In the genomic region with DNA sequence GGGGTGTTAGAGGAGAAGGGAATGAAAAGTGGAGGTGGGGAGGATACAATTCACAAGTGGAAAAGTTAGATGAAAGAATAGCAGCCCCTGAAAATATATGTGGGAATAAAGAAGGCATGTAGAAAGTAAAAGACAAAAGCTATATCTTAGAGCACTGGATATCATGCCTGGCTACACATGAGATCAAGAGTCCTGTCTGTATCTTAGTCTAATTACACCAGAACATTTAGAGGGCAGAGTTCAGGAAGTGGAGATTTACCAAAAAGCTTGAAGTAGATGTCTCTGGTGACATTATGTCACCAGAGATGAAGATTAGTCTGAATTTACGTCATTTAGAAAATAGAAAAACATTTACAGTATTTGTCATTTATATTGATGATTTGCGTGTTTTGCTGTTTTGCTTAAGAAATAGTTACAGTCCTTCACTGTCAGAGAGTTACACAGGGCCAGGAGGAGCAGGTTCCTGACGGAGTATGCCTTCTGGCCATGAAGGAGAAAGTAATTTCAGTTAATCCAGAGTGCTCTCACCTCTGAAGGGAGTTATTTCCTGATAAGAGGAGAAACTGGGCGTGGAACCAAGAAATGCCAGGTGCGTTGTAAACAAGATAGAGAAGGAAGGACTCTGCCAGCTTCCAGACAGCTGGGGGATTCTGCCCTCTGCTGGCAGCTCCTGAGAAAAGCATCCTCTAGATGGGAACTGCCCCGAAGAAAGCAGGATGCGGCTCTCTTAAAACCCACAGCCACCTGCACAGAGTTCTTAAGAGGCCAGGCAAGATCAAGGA, we compare ENCODE assay signal across 8 mouse cellular contexts.
A peak's percentile ranks its signal among the peaks of the same experiment; 100 is the strongest.
DNase-seq lines count a peak whose midpoint lies in the region; TF ChIP-seq lines count a peak whose summit lies in the region.

No protein-coding gene starts in this region.

- no peaks in the 10 kb centered on the region for H3K4me1 ChIP-seq in ES-Bruce4 (ENCODE audit: control insufficient read depth, insufficient read depth, low read length)
- H3K4me1 ChIP-seq in bone marrow, adult 2 months (ENCODE audit: control insufficient read depth, insufficient read depth, low read length), result no peaks in the 10 kb centered on the region
- H3K4me1 ChIP-seq in embryonic fibroblast, embryonic 13.5 days (ENCODE audit: control insufficient read depth, insufficient read depth, low read length), result no peaks in the 10 kb centered on the region

- no peak overlapping the region for H3K27ac ChIP-seq in ES-Bruce4 (ENCODE audit: insufficient read depth, low read length)
- no peak overlapping the region for H3K27ac ChIP-seq in bone marrow, adult 2 months (ENCODE audit: control insufficient read depth, insufficient read depth, low read depth, low read length, poor library complexity)
- no peak overlapping the region for H3K27ac ChIP-seq in embryonic fibroblast, embryonic 13.5 days (ENCODE audit: insufficient read depth, low read length)

- intact Hi-C loops in heart, postnatal 36 days (cut with DNase I), result loop anchor here (2.0 kb wide), 1 partner anchor 286 kb away; no protein-coding TSS in a partner anchor

- peak; percentile 44 to 58 for DNase-seq in heart, postnatal 36 days
- DNase-seq in layer of hippocampus, adult 18-20 months (ENCODE audit: low spot score in 2 of 2), result peak; percentile 42 to 76
- peak; percentile 83 for DNase-seq in lung, postnatal 10 days
- DNase-seq in retina, postnatal 7 days (ENCODE audit: low read depth, low spot score), result peak; percentile 37
- peak; percentile 81 for DNase-seq in urinary bladder, postnatal 14 days (ENCODE audit: low spot score)

- no peak overlapping the region for H3K4me3 ChIP-seq in ES-Bruce4 (ENCODE audit: low read depth, low read length)
- H3K4me3 ChIP-seq in bone marrow, adult 2 months (replicated peaks; ENCODE audit: control insufficient read depth, low read depth, low read length), result no peak overlapping the region
- H3K4me3 ChIP-seq in embryonic fibroblast, embryonic 13.5 days (ENCODE audit: insufficient read depth, low read length), result no peak overlapping the region

- TF ChIP-seq EP300 in ES-Bruce4 (IDR thresholded peaks at IDR 0.05; ENCODE audit: insufficient read depth, low read depth, low read length), result no peak

- no peak overlapping the region for H3K9ac ChIP-seq in ES-Bruce4 (ENCODE audit: low read depth, poor library complexity, severe bottlenecking)

- WGBS in bone marrow, adult 2 months, result 19% methylated on average over 7 of the region's 7 CpGs

- no peaks in the 10 kb centered on the region for H3K9me3 ChIP-seq in ES-Bruce4 (replicated peaks; ENCODE audit: control insufficient read depth, insufficient read depth, low read length, poor library complexity, severe bottlenecking)

- peak; percentile 81 for TF ChIP-seq CTCF in ES-Bruce4 (IDR thresholded peaks at IDR 0.05; ENCODE audit: low read depth, low read length)
- TF ChIP-seq CTCF in bone marrow, adult 2 months (IDR thresholded peaks at IDR 0.05; ENCODE audit: control insufficient read depth, insufficient read depth, low read length), result peak; percentile 56
- peak; percentile 55 for TF ChIP-seq CTCF in embryonic fibroblast, embryonic 13.5 days (IDR thresholded peaks at IDR 0.05; ENCODE audit: borderline replicate concordance, insufficient read depth, low read length)

- H3K27me3 ChIP-seq in ES-Bruce4 (ENCODE audit: control insufficient read depth, insufficient read depth, low read length, poor library complexity, severe bottlenecking), result no peaks in the 10 kb centered on the region

- H3K36me3 ChIP-seq in ES-Bruce4 (ENCODE audit: control insufficient read depth, insufficient read depth, low read length, poor library complexity, severe bottlenecking), result no peaks in the 10 kb centered on the region

- no peak for TF ChIP-seq POLR2A in ES-Bruce4 (IDR thresholded peaks at IDR 0.05; ENCODE audit: insufficient read depth, low read length)
- TF ChIP-seq POLR2A in bone marrow, adult 2 months (IDR thresholded peaks at IDR 0.05; ENCODE audit: borderline replicate concordance, control insufficient read depth, low read depth, low read length), result no peak
- no peak for TF ChIP-seq POLR2A in embryonic fibroblast, embryonic 13.5 days (IDR thresholded peaks at IDR 0.05; ENCODE audit: low read depth, low read length)
